Mouse (Mus musculus) heart, postnatal 0 days (tissue): ENCODE results near the gene Ago1. TPM values are rescaled to one million over a fixed set of nuclear protein-coding genes. Genes with fewer than 3 reads are reported as not detected.

Experiments used
- ATAC-seq: fragments of 200-750 bp; cut with Nextera tagmentation; 2 replicates; pipeline ENCODE4 v1.8.0; 2017; ENCODE audit warnings: low read depth, moderate number of reproducible peaks, moderate library complexity; ENCODE audit not compliant: insufficient read depth
- DNase-seq: peaks from one replicate; pipeline ENCODE4 v3.0.0-alpha.2; 2016; ENCODE audit warnings: low spot score
- H3K27ac ChIP-seq: fragments of 300-500 bp; sonication (generic); 2 replicates; pipeline ENCODE4 v1.5.1; 2014; ENCODE audit warnings: low read depth, mild to moderate bottlenecking
- H3K27me3 ChIP-seq: fragments of 300-500 bp; sonication (generic); 2 replicates; pipeline ENCODE4 v1.6.1; 2014; ENCODE audit warnings: low read length, mixed read lengths; ENCODE audit not compliant: control insufficient read depth, insufficient read depth
- H3K36me3 ChIP-seq: fragments of 300-500 bp; sonication (generic); replicated peaks from 2 replicates; pipeline ENCODE4 v1.6.1; 2014; ENCODE audit warnings: low read length, mixed read lengths; ENCODE audit not compliant: control insufficient read depth, insufficient read depth
- H3K4me1 ChIP-seq: fragments of 300-500 bp; sonication (generic); 2 replicates; pipeline ENCODE4 v1.6.1; 2014; ENCODE audit warnings: antibody characterized with exemption; ENCODE audit not compliant: control insufficient read depth, insufficient read depth
- H3K4me2 ChIP-seq: fragments of 300-500 bp; sonication (generic); 2 replicates; pipeline ENCODE4 v1.6.1; 2014; ENCODE audit warnings: low read depth, mild to moderate bottlenecking, low read length, moderate library complexity
- H3K4me3 ChIP-seq: fragments of 300-500 bp; sonication (generic); 2 replicates; pipeline ENCODE4 v1.5.1; 2014; ENCODE audit warnings: low read depth, low read length
- H3K9ac ChIP-seq: fragments of 300-500 bp; sonication (generic); replicated peaks from 2 replicates; pipeline ENCODE4 v1.6.1; 2014; ENCODE audit warnings: low read depth, low read length, mixed read lengths
- H3K9me3 ChIP-seq: fragments of 300-500 bp; sonication (generic); replicated peaks from 2 replicates; pipeline ENCODE4 v1.6.1; 2016; ENCODE audit warnings: low read length; ENCODE audit not compliant: control insufficient read depth
- CTCF ChIP-seq: IDR thresholded peaks from 2 replicates; pipeline ENCODE4 v1.5.1; 2016; ENCODE audit warnings: antibody characterized with exemption, control low read depth, low read depth
- EP300 ChIP-seq: IDR thresholded peaks from 2 replicates; pipeline ENCODE4 v1.6.1; 2016; ENCODE audit warnings: antibody characterized with exemption, low read depth
- WGBS: fragments of 180-500 bp; shearing (Covaris S2); extraction: QIAGEN DNeasy Blood & Tissue Kit; methylation state at CpG from one replicate; pipeline ENCODE4 v1.1.7; 2014; 5-methylcytosine and 5-hydroxymethylcytosine counted together
- polyA plus RNA-seq: library from polyadenylated mRNA; unstranded; fragments of >200 nt; fragmentation: Nextera tagmentation; extraction: Ambion mirVana; gene quantifications from 2 replicates; pipeline ENCODE4 v1.2.1, GENCODE M21; 2015
- total RNA-seq: library from RNA; depleted of rRNA; stranded (reverse); fragments of >200 nt; gene quantifications from 2 replicates; pipeline ENCODE4 v1.2.3, GENCODE M21; 2014; ENCODE audit warnings: low replicate concordance

Ago1 gene
- total and polyA plus RNA-seq, 2 experiments from 2014 or later: 1.4 to 9.9 TPM

DNA sequence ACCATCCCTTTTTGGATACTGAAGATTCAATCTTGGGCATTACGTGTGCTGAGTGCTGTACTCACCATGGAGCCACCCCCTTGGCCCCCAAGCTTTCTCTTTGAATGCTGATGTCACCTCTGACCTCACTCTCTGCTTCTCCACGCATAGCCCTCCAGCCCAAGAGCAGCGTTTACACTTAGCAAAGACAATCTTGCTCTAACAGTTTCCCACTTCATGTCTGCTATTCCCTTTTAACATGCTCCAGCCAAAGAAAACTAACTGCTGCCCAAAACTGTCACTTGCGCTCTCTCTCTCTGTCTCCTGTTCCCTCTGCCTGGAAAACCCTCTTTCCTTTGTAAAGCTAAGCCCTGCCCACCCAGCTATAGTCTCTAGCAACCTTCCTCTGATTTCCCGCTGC, 27.1 kb upstream of the Ago1 start:
- Histone ChIP-seq H3K27ac (no peak overlapping the region), H3K4me2 (no peak overlapping the region), H3K4me3 (no peak overlapping the region), H3K9ac (no peak overlapping the region), H3K4me1 (no peaks in the 10 kb centered on the region), H3K9me3 (no peaks in the 10 kb centered on the region), H3K36me3 (peaks cover 10% of the 10 kb centered on the region; the same call in 1 of the 2 replicates), H3K27me3 (no peaks in the 10 kb centered on the region)
- DNase-seq (no peak), ATAC-seq (no peak)
- TF ChIP-seq EP300 (no peak), CTCF (no peak)
- WGBS: 53% methylated on average over 5 of the region's 5 CpGs

DNA sequence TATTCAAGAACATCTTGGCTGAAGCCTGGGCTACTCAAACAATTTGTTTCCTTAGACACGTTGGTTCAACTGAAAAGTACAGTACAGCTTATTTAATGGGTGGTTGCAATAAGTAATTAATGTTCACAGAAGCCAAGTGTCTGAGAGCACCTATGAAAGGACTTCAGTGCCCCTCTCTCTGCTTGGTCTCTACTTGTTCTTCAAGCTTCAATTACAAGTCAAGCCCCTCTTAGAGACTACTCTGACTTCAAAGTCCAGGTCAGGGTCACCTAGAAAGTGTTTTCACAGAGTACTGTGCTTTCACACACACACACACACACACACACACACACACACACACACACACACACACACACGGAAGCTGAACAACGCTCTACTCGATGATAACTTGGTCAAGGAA, 25.0 kb upstream of the Ago1 start:
- ATAC-seq (no peak), DNase-seq (no peak)
- Histone ChIP-seq H3K9ac (no peak overlapping the region), H3K4me2 (no peak overlapping the region), H3K4me3 (no peak overlapping the region), H3K27ac (no peak overlapping the region), H3K4me1 (no peaks in the 10 kb centered on the region), H3K9me3 (no peaks in the 10 kb centered on the region), H3K36me3 (peaks cover 10% of the 10 kb centered on the region; the same call in 1 of the 2 replicates), H3K27me3 (no peaks in the 10 kb centered on the region)
- WGBS: 81% methylated on average over 4 of the region's 4 CpGs
- TF ChIP-seq EP300 (no peak), CTCF (no peak)

DNA sequence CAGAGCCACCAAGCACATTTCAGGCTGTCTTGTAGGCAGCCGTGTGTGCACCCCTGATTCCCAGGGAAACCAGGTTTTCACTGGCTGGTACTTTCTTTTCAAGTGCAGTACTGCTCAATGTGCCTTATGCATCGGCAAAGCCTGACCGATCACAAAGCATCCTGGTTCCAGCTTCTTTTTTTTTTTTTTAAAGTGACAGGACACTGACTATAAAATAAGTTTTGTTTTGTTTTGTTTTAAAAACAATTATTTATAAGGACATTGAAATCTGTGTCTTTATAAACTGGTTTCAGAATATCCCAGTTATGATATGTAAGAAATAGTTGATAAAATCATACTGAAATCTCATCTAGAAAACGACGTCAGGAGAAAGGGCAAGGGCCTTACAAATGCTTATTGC, 23.6 kb upstream of the Ago1 start:
- no peak overlapping the region for H3K4me3 ChIP-seq
- no peak for DNase-seq
- no peak for ATAC-seq
- H3K36me3 ChIP-seq: peaks cover 10% of the 10 kb centered on the region; the same call in 1 of the 2 replicates
- 61% methylated on average over 5 of the region's 5 CpGs for WGBS
- TF ChIP-seq CTCF (no peak), EP300 (no peak)
- H3K4me1 ChIP-seq: no peaks in the 10 kb centered on the region
- H3K27me3 ChIP-seq: no peaks in the 10 kb centered on the region
- no peak overlapping the region for H3K4me2 ChIP-seq
- H3K27ac ChIP-seq: no peak overlapping the region
- no peak overlapping the region for H3K9ac ChIP-seq
- no peaks in the 10 kb centered on the region for H3K9me3 ChIP-seq

DNA sequence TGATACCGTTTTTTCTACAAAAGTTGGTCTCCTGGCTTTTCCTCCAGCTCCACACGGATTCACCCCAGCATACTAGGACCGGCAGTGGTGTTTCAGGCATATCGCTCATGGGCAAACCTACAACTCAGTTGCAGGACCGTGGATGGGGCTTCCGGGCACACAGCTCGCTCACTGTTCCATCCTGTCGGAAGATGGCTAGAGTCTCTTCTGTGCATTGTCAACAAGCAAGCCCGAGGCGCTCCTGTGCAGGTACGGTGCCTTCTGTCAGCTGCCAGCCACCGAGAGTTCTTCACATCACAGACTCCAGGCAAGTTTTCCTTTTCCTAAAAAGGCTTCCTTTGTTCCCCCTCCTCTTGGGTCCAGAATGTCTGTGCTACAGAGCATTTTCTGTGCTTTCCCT, 22.3 kb upstream of the Ago1 start:
- WGBS: 78% methylated on average over 12 of the region's 12 CpGs
- H3K27me3 ChIP-seq: no peaks in the 10 kb centered on the region

DNA sequence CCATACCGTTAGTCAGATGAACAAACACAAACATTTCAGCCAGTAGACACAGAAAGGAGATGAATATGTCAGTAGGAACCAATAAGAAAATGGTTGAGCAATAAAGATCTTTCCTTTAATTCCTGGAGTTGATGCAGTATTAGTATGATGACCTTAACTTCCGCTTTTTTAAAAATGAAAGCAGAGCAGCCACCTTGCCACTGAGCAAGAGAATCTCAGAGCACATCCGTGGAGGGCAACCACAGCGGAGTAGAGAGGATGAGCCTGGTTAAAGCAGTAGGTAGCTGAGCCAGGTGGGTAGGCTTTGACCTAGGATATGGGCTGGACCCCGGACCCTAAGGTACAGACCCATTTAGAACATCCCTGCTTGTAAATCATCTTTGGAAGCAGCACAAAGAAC, 21.4 kb upstream of the Ago1 start:
- DNase-seq: no peak
- Histone ChIP-seq H3K4me2 (no peak overlapping the region), H3K36me3 (peaks cover 10% of the 10 kb centered on the region; the same call in 1 of the 2 replicates), H3K4me1 (no peaks in the 10 kb centered on the region), H3K9ac (no peak overlapping the region), H3K27ac (no peak overlapping the region), H3K4me3 (no peak overlapping the region), H3K27me3 (no peaks in the 10 kb centered on the region), H3K9me3 (no peaks in the 10 kb centered on the region)
- WGBS: 76% methylated on average over 5 of the region's 5 CpGs
- no peak for ATAC-seq
- TF ChIP-seq EP300 (no peak), CTCF (no peak)

More for the DNA sequence above, 22.3 kb upstream of the Ago1 start:
- DNase-seq (no peak), ATAC-seq (no peak)
- Histone ChIP-seq H3K4me2 (no peak overlapping the region), H3K36me3 (peaks cover 10% of the 10 kb centered on the region; the same call in 1 of the 2 replicates), H3K9ac (no peak overlapping the region), H3K9me3 (no peaks in the 10 kb centered on the region), H3K4me3 (no peak overlapping the region), H3K4me1 (no peaks in the 10 kb centered on the region), H3K27ac (no peak overlapping the region)
- TF ChIP-seq EP300 (no peak), CTCF (no peak)

DNA sequence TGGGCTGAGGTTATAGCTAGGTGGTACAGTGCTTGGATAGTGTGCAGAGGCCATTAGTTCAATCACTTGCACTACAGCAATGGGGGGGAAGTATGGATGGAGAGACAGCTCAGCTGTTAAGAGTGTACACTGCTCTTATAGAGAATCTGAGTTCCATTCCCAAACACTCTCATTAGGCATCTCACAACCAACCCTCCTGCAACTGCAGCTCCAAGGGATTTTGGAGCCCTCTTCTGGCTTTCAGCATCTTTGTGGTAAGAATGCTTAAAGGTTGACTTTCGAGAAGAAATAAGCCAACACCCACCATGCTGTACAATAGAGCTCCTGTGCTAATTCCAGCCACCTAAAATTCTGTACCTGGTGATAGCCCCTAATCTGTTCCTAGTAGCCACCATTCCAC, 17.8 kb upstream of the Ago1 start:
- 60% methylated on average over 1 of the region's 1 CpGs for WGBS

More for the DNA sequence above, 17.8 kb upstream of the Ago1 start:
- Histone ChIP-seq H3K9ac (no peak overlapping the region), H3K27ac (no peak overlapping the region), H3K4me3 (no peak overlapping the region), H3K9me3 (no peaks in the 10 kb centered on the region), H3K4me1 (no peaks in the 10 kb centered on the region), H3K27me3 (no peaks in the 10 kb centered on the region), H3K36me3 (no peaks in the 10 kb centered on the region), H3K4me2 (no peak overlapping the region)
- no peak for TF ChIP-seq EP300
- no peak for TF ChIP-seq CTCF
- DNase-seq: no peak
- no peak for ATAC-seq
